Comparison of ENCODE assay signal across 25 mouse cellular contexts in the genomic region with DNA sequence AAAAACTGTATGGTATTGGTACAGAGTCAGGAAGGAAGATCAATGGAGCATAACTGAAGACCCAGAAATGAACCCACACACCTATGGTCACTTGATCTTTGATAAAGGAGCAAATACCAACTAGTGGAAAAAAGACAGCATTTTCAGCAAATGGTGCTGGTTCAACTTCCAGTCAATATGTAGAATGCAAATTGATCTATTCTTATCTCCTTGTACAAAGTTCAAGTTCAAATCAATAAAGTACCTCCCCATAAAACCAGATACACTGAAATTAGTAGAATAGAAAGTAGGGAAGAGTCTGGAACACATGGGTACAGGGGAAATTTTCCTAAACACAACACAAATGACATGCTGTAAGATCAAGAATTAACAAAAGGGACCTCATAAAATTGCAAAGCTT.
"Had no signal": no experiment of that assay in that cellular context is flagged by ENCODE, and none has a peak within 500 bp of the region (broad histone marks: within the 10 kb centered on the region; RNA-seq: fewer than 3 reads in every experiment).

No protein-coding gene starts in this region.

- H3K27me3 ChIP-seq: embryonic facial prominence, embryonic 12.5 days; embryonic facial prominence, embryonic 13.5 days; embryonic facial prominence, embryonic 15.5 days; forebrain, embryonic 12.5 days; forebrain, embryonic 13.5 days; forebrain, embryonic 15.5 days had no signal

- H3K4me1 ChIP-seq: embryonic facial prominence, embryonic 10.5 days; embryonic facial prominence, embryonic 12.5 days; embryonic facial prominence, embryonic 13.5 days; embryonic facial prominence, embryonic 15.5 days; forebrain, embryonic 10.5 days; forebrain, embryonic 12.5 days; forebrain, embryonic 13.5 days; forebrain, embryonic 15.5 days had no signal

- H3K27ac ChIP-seq: embryonic facial prominence, embryonic 10.5 days; embryonic facial prominence, embryonic 12.5 days; embryonic facial prominence, embryonic 13.5 days; embryonic facial prominence, embryonic 15.5 days; forebrain, embryonic 10.5 days; forebrain, embryonic 12.5 days; forebrain, embryonic 13.5 days; forebrain, embryonic 15.5 days; gastrocnemius, adult 2 months; heart, adult 2 months had no signal

- H3K36me3 ChIP-seq: embryonic facial prominence, embryonic 10.5 days; embryonic facial prominence, embryonic 12.5 days; embryonic facial prominence, embryonic 13.5 days; embryonic facial prominence, embryonic 15.5 days; forebrain, embryonic 10.5 days; forebrain, embryonic 12.5 days; forebrain, embryonic 15.5 days had no signal

- H3K9ac ChIP-seq: embryonic facial prominence, embryonic 12.5 days; embryonic facial prominence, embryonic 13.5 days; embryonic facial prominence, embryonic 15.5 days; forebrain, embryonic 12.5 days; forebrain, embryonic 13.5 days; forebrain, embryonic 15.5 days; forebrain, postnatal 0 days had no signal

- DNase-seq: cerebellum, adult 8-10 months; cerebellum, adult 9-10 months; cerebellum, adult 9-11 months; cerebellum, postnatal 10 days; cerebellum, postnatal 14 days; cerebellum, postnatal 25 days; cerebellum, postnatal 36 days; embryo, embryonic 11 days; forebrain, postnatal 0 days; gastrocnemius, adult 2 months; gastrocnemius, postnatal 10 days; gastrocnemius, postnatal 14 days; gastrocnemius, postnatal 25 days; gastrocnemius, postnatal 36 days; heart, adult 18-20 months; heart, adult 2 months had no signal

- H3K4me3 ChIP-seq: embryonic facial prominence, embryonic 10.5 days; embryonic facial prominence, embryonic 12.5 days; embryonic facial prominence, embryonic 13.5 days; embryonic facial prominence, embryonic 15.5 days; erythroblast, embryonic 14.5 days; forebrain, embryonic 10.5 days; forebrain, embryonic 12.5 days; forebrain, embryonic 13.5 days; forebrain, embryonic 15.5 days; gastrocnemius, adult 2 months; heart, adult 2 months had no signal
